Mouse (Mus musculus) liver, postnatal 0 days (tissue): Measurements from ENCODE around the gene Olfr691.

ENCODE experiments used
- CTCF ChIP-seq: sonication (generic); IDR thresholded peaks from 2 replicates; pipeline ENCODE4 v1.5.1; 2016; ENCODE audit warnings: antibody characterized with exemption, low read depth
- EP300 ChIP-seq: IDR thresholded peaks from 2 replicates; pipeline ENCODE4 v1.6.1; 2016; ENCODE audit warnings: antibody characterized with exemption, low read depth, mild to moderate bottlenecking

- TF ChIP-seq CTCF = no peak
- no peak for TF ChIP-seq EP300
Measured at GRCm38 (mm10) chr7:105380329-105380728, 38.3 kb upstream of the Olfr691 start.
